Mouse (Mus musculus) left cerebral cortex, postnatal 36 days (tissue): ENCODE results near the gene Senp6. TPM values are rescaled to one million over a fixed set of nuclear protein-coding genes. Genes with fewer than 3 reads are reported as not detected.
"Not testable (repeated sequence)": the region's sequence is repeated elsewhere in the genome, so short reads cannot be mapped to it uniquely, and the experiment has no call there.

Experiments
- DNase-seq, 2 experiments: peaks; one replicate each; pipeline ENCODE4 v3.0.0; 2021 to 2022; ENCODE audit warnings: low spot score in 2 of 2, mixed read lengths in 1 of 2
- intact Hi-C: fragments of 180-260 bp; cut with DNase I; formaldehyde crosslinking; loops from one replicate; pipeline ENCODE4 v1.15.1; 2025
- total RNA-seq, 2 experiments: library from RNA; stranded (reverse); gene quantifications; 2 replicates each; pipeline ENCODE4 v1.2.3; 2021

Gene Senp6
- total RNA-seq, 2 experiments from 2014 or later = 92.4 to 114 TPM

DNA sequence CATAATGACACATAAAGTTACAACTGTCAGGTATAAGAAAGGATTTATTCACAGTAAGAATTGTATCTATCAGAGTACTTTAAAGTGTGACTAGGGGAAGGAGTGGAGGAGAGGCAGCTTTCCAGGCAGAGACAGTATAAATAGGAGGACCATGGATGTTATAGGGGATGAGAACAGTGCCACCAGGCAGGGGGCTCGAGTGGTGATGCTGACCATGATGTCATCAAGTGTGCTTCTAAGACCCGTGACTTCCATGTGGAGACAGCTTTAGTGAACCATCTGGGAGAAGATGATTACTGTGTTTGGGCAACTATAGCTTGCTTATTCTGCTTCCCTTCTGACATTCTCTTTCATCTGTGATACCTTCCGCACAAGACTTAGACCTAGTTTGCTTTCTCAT lies 4.9 kb downstream of the Senp6 start:
- no peak for DNase-seq
- intact Hi-C loops = no loop called here

DNA sequence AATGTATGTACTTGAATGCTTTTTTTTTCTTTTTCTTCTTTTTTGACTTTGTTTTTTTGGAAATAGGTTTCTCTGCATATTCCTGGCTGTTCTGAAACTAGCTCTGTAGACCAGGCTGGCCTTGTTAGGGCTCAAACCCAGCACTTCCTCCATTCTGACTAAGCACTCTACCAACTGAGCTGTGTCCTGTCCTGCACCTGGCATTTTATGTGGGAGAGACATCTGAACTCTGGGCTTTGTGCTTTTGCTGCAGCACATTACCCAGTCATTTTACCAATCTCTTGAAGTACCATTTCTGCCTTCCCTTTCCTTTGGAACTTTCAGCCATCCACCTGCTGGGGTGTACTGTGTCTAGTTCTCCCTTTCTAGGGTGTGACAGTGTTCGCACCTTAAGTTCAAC lies 7.4 kb downstream of the Senp6 start:
- intact Hi-C loops = no loop called here
- no peak for DNase-seq

GRCm38 (mm10) chr9:80074949-80075348 lies 8.2 kb downstream of the Senp6 start:
- intact Hi-C loops = no loop called here
- no peak for DNase-seq

DNA sequence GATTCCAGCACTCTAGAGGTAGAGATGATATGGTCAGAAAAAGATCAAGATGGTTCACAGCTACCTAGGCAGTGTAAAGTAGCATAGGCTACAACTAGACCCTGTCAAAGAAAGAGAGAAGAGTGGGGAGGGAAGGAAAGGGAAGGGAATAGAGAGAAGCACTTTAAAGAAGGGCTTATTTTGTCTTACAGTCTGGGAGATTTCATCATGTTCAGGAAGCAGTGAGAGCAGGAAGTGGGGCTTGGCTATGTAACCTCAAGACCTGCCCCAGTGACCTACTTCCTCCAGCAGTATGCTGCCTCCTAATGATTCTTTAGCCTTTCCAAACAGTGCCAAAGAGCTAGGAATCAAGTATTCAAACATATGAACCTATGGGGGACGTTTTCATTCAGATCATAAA lies 14.2 kb downstream of the Senp6 start:
- intact Hi-C loops = no loop called here
- DNase-seq = no peak

DNA sequence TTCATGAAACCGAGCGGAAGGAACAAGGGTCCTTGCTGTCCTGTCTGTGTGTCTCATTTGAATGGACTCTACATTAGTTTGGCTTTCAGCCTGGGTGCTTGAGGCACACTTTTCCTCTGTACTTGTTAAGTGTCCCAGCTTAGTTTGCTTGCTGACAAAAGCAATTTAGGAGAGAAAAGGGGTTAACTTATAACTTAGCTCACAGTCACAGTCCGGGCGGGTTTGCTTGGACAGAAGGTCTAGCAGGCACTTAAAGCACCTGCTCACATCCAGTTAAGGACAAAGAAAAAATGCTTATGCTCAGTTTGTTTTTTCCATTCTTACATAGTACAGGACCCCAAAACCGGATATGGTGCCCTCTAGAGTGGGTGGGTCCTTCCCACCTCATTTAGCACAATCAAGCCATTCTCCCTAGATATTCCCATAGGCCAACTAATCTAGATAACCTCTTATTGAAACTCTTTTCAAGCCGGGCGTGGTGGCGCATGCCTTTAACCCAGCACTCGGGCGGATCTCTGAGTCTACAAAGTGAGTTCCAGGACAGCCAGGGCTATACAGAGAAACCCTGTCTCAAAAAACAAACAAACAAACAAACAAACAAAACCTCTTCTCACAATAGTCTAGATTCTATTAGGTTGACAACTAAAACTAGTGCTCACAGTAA lies 17.9 kb downstream of the Senp6 start:
- intact Hi-C loops = no loop called here
- no peak for DNase-seq

- intact Hi-C loops = no loop called here
- DNase-seq = no peak
These were observed 19.0 kb downstream of the Senp6 start for GRCm38 (mm10) chr9:80085665-80086064.

DNA sequence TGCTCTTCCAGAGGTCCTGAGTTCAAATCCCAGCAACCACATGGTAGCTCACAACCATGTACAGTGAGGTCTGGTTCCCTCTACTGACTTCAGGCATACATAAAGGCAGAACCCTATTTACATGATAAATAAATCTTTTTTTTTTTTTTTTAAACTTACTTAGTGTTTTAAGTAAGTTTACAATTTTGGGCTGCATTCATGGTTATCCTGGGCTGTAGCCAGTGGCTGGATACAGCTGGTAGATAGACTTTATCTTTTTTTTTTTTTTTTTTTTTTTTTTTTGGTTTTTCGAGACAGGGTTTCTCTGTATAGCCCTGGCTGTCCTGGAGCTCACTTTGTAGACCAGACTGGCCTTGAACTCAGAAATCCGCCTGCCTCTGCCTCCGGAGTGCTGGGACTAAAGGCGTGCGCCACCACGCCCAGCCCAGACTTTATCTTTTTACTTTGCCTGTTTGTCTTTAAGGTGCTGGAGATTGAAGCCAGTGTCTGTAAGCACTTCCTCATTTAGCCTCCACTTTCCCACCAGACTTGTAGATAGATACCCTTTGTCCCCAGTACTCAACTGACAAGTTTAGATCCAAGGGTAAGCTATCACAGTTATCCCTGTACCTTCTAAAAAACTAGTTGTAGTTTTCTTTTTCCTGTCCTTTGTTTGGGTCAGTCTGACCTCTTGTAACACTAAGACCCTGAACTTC lies 19.7 kb downstream of the Senp6 start:
- DNase-seq, intact Hi-C loops: not testable (repeated sequence)

GRCm38 (mm10) chr9:80089409-80089808 lies 22.7 kb downstream of the Senp6 start:
- no peak for DNase-seq
- intact Hi-C loops = no loop called here

DNA sequence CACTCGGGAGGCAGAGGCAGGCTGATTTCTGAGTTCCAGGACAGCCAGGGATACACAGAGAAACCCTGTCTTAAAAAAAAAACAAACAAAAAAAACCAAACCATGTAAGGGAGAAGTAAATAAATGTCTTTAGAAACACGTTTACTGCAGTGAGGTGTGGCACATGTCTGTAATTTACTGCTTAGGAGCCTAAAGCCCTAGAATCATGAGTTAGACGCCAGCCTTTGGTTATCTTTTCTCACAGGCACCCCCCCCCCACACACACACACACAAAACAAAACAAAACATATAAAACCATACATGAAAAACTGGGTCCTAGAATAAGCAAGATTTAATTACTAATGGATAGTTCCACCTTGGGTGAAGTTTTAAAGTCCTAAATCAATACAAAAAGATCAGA lies 29.6 kb downstream of the Senp6 start:
- intact Hi-C loops = no loop called here
- DNase-seq = no peak

DNA sequence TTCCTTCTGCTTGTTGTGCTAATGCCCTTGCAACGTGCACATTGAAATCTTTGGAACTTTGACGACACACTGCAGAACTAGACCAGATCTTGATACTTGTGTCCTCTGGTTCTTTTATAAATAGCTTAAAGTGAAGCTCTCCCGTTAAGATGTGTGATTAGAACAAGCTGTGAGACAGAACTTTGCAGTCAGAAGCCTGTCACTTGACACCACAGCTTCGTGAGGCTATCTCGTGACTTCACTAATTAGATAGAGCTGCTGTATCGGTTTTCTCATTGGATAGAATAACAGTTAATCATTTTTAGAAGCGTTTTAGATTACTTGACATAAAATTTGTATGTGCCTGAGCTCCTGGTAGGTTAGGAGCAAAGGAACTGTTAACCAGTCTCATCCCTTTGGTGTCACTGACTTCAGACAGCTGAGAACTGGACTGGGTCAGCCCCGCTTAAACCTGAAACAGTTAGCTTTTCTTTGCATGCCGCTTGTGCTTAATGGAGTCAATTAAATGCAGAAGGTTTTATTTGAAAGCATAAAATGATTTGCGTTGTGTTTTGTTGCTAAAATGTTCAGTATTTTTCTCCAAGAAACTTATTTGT lies 79.4 kb downstream of the Senp6 start:
- DNase-seq = no peak
- intact Hi-C loops = no loop called here

DNA sequence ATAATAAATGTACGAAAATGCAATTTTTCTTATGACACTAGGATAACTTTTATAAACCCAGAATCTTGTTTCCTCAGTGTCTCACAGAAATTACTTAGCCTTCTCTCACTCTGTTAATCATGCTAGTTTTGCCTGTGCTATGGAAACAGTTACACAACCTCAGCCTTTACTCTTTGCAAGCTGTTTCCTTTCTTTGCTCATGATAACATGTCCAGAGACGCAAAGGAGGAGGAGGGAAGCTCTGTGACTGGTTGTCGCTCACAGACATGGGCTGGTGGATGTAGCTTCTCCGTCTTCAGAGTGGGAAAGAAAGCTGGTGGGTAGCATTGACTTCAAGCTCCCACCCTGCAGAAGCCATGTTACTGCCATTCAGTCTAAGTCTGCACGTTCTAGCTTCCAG lies 82.9 kb downstream of the Senp6 start:
- intact Hi-C loops = no loop called here
- no peak for DNase-seq

DNA sequence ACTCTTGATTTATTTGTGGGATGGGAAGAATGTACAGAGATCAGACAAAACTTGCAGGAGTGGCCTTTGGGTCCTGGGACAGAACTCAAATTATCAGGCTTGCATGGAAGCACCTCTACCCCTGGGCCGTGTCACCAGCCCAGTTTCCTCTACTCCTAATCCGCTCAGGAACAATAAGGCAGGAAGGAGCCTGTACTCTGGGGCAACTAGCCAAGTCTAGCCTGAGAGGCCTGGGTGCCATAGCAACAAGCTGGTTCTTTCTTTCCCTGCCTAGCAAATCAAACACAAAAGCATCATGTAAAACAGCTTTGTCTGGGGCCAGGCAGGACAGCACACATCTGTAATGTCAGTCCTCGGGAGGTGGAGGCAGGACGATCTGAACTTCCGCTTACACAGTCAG lies 88.6 kb downstream of the Senp6 start:
- intact Hi-C loops = no loop called here
- DNase-seq = peak; percentile 23 to 37

GRCm38 (mm10) chr9:80156780-80157179 lies 90.1 kb downstream of the Senp6 start:
- DNase-seq = no peak
- intact Hi-C loops = no loop called here

DNA sequence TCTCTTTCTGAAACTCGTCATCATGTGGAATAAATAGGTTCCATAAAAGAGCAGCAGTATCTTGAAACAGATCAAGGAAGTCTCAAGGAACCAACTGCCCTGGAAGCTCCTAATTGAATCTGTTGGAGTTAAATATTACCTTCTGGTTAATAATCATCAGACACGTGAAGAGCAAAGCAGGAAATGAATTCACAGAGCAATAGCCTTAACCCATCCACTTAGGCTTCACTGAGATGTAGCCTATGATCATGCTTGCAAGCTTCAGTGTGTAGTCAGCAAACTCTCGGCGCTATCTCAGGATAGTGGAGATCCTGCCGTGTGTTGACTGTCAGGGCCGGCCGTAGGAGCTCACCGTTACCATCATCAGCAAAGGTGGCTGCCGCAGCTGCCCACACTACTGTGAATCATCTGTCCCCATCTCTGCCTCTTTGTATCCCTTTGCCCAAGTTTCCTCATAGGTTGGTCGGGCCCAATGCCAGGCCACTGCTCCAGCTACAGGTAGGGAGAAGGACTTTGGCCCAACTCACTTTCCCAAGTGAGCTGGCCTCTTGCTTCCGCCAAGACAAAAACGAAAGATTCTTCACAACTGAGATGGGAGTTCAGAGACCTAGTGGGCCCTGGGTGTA lies 91.2 kb downstream of the Senp6 start:
- intact Hi-C loops = no loop called here
- no peak for DNase-seq

DNA sequence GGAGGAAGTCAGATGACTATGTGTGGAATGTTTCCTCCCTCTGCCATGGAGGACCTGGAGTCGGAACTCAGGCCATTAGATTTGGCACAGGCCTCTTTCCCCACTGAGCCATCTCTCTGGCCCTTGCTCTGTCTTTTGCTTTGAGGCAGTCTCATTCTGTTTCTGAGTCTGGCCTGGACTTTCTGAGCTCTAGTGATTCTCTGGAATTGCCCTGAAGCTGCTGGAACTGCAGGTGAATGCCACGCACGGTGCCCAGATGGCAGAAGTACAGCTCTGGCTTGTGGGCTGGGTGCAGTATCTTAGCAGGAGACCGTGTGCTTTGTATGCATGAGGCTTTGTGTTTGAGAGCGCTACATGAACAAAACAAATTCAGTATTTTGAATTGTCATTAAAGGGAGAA lies 92.2 kb downstream of the Senp6 start:
- intact Hi-C loops = no loop called here
- no peak for DNase-seq

DNA sequence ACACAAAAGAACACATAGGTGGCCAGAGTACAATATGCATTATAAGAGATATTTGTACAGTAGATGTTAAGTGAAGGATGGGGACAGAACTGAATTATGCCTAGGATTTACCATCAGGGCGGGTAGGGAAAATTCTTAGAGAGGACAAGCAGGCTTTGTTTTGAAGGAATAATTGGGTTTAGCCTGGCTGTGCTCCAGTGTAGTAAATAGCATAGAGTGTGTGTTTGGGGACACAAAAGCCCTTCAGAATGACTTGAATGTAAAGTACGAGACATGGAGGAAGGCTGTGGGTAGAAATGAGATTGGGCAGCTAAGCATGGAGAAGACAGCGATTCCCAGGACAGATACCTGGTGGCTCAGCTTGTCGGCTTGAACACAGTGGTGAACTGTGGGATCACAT lies 94.7 kb downstream of the Senp6 start:
- intact Hi-C loops = no loop called here
- no peak for DNase-seq

DNA sequence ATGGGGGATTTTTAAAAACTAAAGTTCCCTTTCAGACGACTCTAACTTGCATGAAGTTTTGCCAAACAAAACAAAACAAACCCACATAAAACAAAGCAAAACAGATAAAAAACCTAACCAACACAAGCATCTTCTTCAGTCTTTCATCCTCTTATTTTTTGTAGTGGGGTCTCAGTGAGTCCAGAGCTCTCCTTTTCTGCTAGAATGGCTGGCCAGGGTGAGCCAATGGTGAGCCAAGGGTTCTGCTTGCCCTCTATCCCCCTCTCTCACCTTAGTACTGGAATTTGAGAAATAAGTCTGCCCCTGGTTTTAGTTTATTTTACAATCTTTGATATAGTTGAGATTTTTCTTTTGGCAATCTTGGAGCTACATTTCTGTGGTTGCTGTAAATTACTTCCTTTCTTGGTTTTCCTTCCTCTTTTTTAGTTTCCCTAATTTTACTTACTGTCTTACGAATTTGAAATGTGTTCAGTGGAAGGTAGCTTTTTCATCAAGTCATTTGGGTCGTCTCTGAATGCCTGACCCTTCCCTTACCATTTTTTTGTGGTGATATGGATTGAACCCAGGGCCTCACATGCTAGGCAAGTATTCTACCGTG lies 96.5 kb downstream of the Senp6 start:
- intact Hi-C loops = no loop called here
- DNase-seq = no peak

GRCm38 (mm10) chr9:80164191-80164590 lies 97.5 kb downstream of the Senp6 start:
- DNase-seq = peak in 1 of 2 experiments; percentile 13
- intact Hi-C loops = loop anchor here (2.0 kb wide), 1 partner anchor 97 kb away; the partner anchor contains the start of gene Senp6

- DNase-seq = peak; percentile 93 to 95
- intact Hi-C loops = loop anchor here (2.0 kb wide), 1 partner anchor 98 kb away; the partner anchor contains the start of gene Senp6
These were observed 98.1 kb downstream of the Senp6 start, which contains the start of gene Myo6 for GRCm38 (mm10) chr9:80164611-80165474. TSS of gene Myo6 (plus strand) at chr9:80165031.
